Mouse (Mus musculus) spleen, adult 10 weeks (tissue): Measurements from ENCODE around the gene Ccdc105. TPM values are rescaled to one million over a fixed set of nuclear protein-coding genes. Genes with fewer than 3 reads are reported as not detected.

Experiments used
- polyA plus RNA-seq: library from polyadenylated mRNA; stranded (reverse); fragments of 350-450 nt; fragmentation: Illumina TruSeq; extraction: RNeasy Lipid Tissue Mini Kit (QIAGEN cat#74804); gene quantifications from one replicate; pipeline ENCODE4 v1.2.3, GENCODE M21; 2015; ENCODE audit warnings: low replicate concordance; ENCODE audit not compliant: insufficient read depth

The Ccdc105 gene
- polyA plus RNA-seq = not detected

DNA sequence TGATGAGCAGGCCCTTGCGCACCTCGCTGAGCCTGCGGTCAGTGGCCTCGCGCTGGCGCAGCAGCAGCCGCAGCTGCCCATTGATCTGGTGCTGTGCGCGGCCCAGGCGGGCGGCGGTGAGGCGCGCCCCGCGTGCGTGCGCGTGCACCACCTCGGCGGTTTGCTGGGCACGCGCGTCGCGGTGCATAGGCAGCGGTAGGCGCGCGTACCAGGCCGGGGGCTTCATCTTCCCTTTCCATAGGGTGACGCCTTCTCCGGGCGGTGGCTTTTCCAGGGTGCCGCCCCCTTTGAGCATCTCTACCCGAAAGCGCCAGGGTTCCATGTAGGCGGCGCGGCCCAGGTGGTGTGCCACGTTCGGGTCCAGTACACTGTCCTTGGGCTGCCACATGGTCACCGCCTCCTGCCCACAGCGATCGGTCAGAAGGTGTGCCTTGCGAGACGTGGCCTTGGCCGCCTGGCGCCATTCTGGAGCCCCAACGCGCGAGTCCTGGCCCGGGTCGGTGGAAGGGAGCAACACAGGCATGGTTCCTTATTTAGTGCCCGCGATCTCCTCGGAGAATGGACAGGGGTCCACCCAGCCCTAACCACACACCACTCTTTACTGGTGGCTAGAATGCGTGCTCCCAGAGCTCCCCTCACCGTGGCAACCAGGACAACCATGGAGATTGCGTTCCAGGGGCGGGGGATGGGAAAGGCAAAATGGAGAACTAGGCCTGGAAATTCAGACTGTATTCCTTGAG lies at the start of gene Ccdc105:
Gene Ccdc105, minus strand, starts transcription at position 614 of the 740 bp plus-strand sequence.

DNA sequence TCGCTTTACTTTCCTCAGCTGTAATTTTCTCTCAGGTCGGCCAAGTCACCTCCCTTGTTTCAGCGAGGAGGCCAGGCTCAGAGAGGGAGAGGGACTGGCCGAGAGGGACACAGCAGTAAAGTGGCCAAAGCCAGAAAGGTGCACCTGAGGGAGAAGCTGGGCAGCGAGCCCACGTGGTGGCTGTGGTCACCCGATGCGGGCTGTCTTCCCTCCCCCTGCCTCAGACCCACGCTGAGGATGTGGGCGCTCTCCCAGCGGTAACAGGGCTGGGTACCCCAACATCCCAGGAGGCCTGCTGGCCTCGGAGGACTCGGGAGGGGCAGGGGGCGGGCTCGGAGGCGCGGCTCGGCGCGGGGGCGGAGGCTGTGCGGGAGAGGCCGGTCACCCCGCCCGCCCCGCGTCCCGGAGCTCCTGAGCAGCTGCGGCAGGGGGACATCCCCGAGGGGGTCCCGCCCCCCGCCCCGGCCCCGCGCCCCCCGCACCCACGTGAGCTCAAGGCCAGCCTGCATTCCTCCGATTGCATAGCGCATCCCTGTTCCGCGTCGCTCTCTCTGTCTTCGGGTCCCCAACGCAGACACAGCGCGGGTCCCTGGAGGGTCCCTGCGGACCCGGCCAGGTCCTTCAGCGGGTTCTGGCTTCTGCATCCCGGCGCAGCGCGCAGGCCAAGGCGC lies 27.3 kb upstream of the Ccdc105 start, which contains the start of gene Slc1a6:
Gene Slc1a6, plus strand, starts transcription at position 516 of the 671 bp plus-strand sequence.

DNA sequence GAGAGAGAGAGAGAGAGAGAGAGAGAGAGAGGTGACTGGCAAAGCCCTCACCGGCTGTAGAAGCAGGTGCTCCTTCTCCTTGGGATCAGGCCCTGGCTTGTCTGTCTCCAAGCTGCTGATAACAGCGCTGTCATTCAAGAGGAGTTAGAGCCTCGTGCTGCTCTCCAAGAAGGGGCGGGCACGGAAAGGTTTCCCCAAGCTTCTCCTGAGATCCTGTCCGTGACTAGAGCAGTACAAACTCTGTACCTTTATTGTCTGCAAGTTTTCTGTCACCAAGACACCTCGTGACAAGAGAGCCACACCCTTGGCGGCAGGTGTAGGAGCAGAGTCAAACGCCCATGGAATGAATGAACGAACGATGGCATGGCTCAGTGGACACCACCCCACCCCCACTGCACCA lies 34.8 kb downstream of the Ccdc105 start, which contains the start of gene Casp14:
Gene Casp14, minus strand, starts transcription at position 239 of the 400 bp plus-strand sequence.

Other genes starting within 250 kb of the Ccdc105 start
- not detected for gene Olfr1358, start 235.6 kb downstream of the Ccdc105 start, polyA plus RNA-seq
- gene Ilvbl, start 178.7 kb downstream of the Ccdc105 start, polyA plus RNA-seq = 33.4 TPM
- gene Syde1, start 161.1 kb downstream of the Ccdc105 start, polyA plus RNA-seq = 7.4 TPM
- gene Olfr1357, start 135.0 kb downstream of the Ccdc105 start, polyA plus RNA-seq = not detected
- not detected for gene Casp14, start 34.8 kb downstream of the Ccdc105 start, polyA plus RNA-seq
- not detected for gene Slc1a6, start 27.4 kb upstream of the Ccdc105 start, polyA plus RNA-seq
- not detected for gene Olfr1356, start 99.1 kb upstream of the Ccdc105 start, polyA plus RNA-seq
- not detected for gene Olfr1355, start 122.5 kb upstream of the Ccdc105 start, polyA plus RNA-seq
- gene Olfr1354, start 160.1 kb upstream of the Ccdc105 start, polyA plus RNA-seq = not detected
- not detected for gene Olfr8, start 197.6 kb upstream of the Ccdc105 start, polyA plus RNA-seq
- not detected for gene Olfr1353, start 210.2 kb upstream of the Ccdc105 start, polyA plus RNA-seq
- gene Olfr1352, start 228.0 kb upstream of the Ccdc105 start, polyA plus RNA-seq = not detected